Mouse (Mus musculus): Measurements from ENCODE around the gene Kif28. TPM values are rescaled to one million over a fixed set of nuclear protein-coding genes. Genes with fewer than 3 reads are reported as not detected.
"Not testable (repeated sequence)": the region's sequence is repeated elsewhere in the genome, so short reads cannot be mapped to it uniquely, and the experiment has no call there.

Gene Kif28
- polyA plus RNA-seq, 1 experiment = not detected

DNA sequence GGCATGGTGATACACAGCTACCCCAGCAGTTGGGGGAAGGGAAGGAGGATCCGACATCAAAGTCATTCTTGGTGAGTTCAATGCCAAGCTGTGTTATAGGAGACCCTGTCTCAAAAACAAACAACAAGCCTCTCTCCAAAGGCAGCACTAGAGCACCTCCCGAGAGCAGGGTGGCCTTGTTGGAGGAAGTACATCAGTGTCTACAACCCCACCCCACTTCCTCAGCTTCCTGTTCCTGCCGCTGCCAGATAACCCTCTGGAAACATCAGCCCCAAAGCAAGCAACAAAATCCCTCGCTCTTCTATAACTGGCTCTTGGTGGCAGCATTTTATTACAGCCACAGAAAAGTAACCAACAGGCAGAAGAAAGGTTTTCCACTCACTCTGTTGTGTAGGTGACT, 94.8 kb downstream of the Kif28 start:
- Histone ChIP-seq H3K4me1 (ENCODE audit: control insufficient read depth, insufficient read depth, low read length) (peaks cover 7% of the 10 kb centered on the region; the same call in 1 of the 2 replicates), H3K27ac (ENCODE audit: insufficient read depth, low read depth, low read length) (no peak overlapping the region), H3K4me3 (ENCODE audit: insufficient read depth, low read length) (no peak overlapping the region)
- TF ChIP-seq CTCF (IDR thresholded peaks at IDR 0.05; ENCODE audit: low read depth, low read length) (no peak), POLR2A (IDR thresholded peaks at IDR 0.05; ENCODE audit: borderline replicate concordance, low read depth, low read length) (no peak)

DNA sequence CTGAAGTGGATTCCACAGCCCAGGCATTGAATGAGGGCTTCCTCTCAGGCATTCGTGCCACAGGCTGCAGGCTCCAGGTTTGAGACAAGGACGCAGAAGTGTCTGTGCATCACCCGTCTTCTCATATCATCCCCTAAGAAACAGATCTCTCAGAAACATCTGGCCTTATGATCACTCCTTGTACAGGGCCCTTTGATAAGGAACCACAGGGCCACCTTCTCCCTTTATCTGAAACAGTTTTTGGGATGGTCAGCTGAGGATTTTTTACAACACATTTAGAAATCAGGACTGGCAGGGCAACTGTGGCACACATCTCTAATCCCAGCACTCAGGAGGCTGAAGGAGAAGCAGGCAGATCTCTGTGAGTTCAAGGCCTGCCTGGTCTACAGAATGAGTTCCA, 95.7 kb downstream of the Kif28 start:
- Histone ChIP-seq H3K4me1 (ENCODE audit: control insufficient read depth, insufficient read depth, low read length) (peaks cover 7% of the 10 kb centered on the region; the same call in 1 of the 2 replicates), H3K27ac (ENCODE audit: insufficient read depth, low read depth, low read length) (no peak overlapping the region), H3K4me3 (ENCODE audit: insufficient read depth, low read length) (no peak overlapping the region)
- TF ChIP-seq POLR2A (IDR thresholded peaks at IDR 0.05; ENCODE audit: borderline replicate concordance, low read depth, low read length) (no peak), CTCF (IDR thresholded peaks at IDR 0.05; ENCODE audit: low read depth, low read length) (no peak)

DNA sequence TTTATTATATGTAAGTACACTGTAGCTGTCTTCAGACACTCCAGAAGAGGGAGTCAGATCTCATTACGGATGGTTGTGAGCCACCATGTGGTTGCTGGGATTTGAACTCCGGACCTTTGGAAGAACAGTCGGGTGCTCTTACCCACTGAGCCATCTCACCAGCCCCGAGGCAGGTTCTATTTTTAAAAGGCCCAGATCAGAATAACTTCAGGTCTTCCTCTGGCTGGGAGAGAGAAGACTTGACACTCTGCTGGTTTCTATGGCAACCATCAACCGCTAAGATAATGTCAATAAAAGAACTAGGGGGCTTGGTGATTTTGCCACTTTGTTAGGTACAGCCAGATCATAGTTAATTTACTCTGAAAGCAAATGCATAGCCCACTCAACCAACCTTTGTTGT, 96.4 kb downstream of the Kif28 start:
- H3K4me1 ChIP-seq (ENCODE audit: control insufficient read depth, insufficient read depth, low read length); H3K4me3 ChIP-seq (ENCODE audit: insufficient read depth, low read length); H3K27ac ChIP-seq (ENCODE audit: insufficient read depth, low read depth, low read length): not testable (repeated sequence)

DNA sequence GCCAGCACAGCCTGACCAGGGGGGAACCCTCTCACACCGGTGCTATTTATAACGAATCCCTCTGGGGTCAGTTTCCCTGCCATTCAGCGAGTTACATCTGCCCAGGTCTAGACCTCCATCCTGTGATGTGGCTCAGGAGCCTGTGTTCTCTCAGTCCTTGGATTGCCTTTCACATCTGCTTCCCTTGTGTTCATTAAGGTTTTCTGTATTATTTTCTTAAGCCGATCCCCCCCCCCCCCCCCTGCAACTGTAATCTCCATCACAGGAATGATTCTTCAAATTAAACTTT, 99.1 kb downstream of the Kif28 start:
- H3K4me3 ChIP-seq (ENCODE audit: insufficient read depth, low read length) = no peak overlapping the region
- TF ChIP-seq CTCF (IDR thresholded peaks at IDR 0.05; ENCODE audit: low read depth, low read length) (no peak), POLR2A (IDR thresholded peaks at IDR 0.05; ENCODE audit: borderline replicate concordance, low read depth, low read length) (no peak)
- peaks cover 7% of the 10 kb centered on the region; the same call in 1 of the 2 replicates for H3K4me1 ChIP-seq (ENCODE audit: control insufficient read depth, insufficient read depth, low read length)
- no peak overlapping the region for H3K27ac ChIP-seq (ENCODE audit: insufficient read depth, low read depth, low read length)

Other genes with a start within 250 kb of the Kif28 start
- gene Smyd3, start 227.2 kb downstream of the Kif28 start, polyA plus RNA-seq (2012; ENCODE audit: insufficient read depth, insufficient read length, missing spikeins) = 19.9 and 20.3 TPM in 2 replicates
- 17.1 and 27.9 TPM in 2 replicates for gene Tfb2m, start 199.0 kb downstream of the Kif28 start, polyA plus RNA-seq (2012; ENCODE audit: insufficient read depth, insufficient read length, missing spikeins)
- 8.9 and 11.9 TPM in 2 replicates for gene Cnst, start 198.9 kb downstream of the Kif28 start, polyA plus RNA-seq (2012; ENCODE audit: insufficient read depth, insufficient read length, missing spikeins)
- 5.5 and 6.8 TPM in 2 replicates for gene Sccpdh, start 77.1 kb downstream of the Kif28 start, polyA plus RNA-seq (2012; ENCODE audit: insufficient read depth, insufficient read length, missing spikeins)
- gene Gm10518, start 58.1 kb upstream of the Kif28 start, polyA plus RNA-seq (2012; ENCODE audit: insufficient read depth, insufficient read length, missing spikeins) = not detected in 2 replicates
- gene Ahctf1, start 58.4 kb upstream of the Kif28 start, polyA plus RNA-seq (2012; ENCODE audit: insufficient read depth, insufficient read length, missing spikeins) = 17.0 and 17.8 TPM in 2 replicates
- 2.0 and 2.6 TPM in 2 replicates for gene Cdc42bpa, start 215.2 kb upstream of the Kif28 start, polyA plus RNA-seq (2012; ENCODE audit: insufficient read depth, insufficient read length, missing spikeins)

Data from bone marrow macrophage, adult 2 months (primary cell).